Mouse (Mus musculus): ENCODE results near the gene H2-Eb1.

Gene H2-Eb1

DNA sequence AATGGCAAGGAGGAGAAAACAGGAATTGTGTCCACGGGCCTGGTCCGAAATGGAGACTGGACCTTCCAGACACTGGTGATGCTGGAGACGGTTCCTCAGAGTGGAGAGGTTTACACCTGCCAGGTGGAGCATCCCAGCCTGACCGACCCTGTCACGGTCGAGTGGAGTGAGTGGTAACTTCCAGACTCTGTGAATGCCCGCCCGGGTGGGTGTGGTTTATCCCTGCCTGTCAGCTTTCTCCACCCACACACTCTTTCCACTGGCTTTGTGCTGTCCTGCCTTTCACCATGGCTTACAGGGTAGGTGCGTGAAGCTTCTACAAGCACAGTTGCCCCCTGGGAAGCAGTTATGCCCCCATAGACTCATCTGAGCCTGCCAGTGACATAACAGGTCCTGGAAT is 8.6 kb downstream of the H2-Eb1 start:
- no peak for DNase-seq (ENCODE audit: extremely low spot score, low read depth, low spot score)

DNA sequence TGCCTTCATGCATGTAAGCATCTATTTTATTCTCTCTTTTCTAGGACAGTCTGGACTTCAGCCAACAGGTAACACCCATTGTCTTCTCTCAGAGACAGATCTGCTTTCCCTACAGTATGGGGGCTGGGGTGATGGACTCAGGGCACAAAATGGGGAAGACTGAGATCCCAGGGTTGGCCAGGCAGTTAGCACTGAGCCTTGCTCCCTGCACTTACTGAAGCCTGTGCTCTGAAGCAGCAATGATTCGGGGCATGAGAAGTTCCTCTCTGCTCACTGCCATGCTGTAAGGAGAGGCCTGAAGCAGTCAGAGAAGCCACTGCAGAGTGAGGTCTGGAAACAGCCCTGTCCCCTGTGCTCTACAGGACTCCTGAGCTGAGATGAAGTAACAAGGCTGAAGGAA is 9.8 kb downstream of the H2-Eb1 start:
- no peak for DNase-seq (ENCODE audit: extremely low spot score, low read depth, low spot score)

DNA sequence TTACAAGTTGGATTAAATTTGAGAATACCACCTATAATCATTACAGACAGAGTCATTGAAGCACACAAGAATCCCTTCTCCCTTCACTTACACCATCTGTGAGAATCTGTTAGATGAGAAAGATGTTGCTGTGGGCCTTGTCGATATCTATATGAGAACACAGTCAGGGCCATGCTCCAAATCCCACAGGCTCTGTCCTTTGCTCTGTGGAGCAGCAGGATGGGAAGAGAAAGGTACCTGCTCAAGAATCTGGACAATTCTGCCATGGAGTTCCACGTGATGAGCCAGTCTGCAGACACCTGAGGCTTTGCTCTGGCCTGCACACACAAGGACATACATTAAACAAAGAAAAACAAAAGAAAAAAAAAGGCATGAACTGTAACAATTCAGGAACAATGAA is 11.0 kb downstream of the H2-Eb1 start:
- no peak for DNase-seq (ENCODE audit: extremely low spot score, low read depth, low spot score)

DNA sequence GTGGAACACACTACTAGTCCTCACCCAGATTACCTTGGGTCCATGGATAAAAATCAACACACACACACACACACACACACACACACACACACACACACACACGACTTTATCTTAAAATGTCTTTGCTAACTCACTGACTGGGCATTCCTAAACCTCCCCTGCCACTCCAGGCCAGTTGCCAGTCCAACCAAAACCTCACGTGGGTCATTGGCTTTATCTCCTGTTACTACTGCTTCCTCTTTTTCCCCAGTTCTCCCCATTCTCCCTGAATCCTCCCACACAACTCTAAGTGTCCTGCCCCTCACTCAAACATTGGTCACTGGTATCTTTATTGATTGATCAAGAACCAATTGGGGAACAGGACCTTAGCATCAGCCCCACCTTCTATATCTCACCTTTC is 11.6 kb downstream of the H2-Eb1 start:
- no peak for DNase-seq (ENCODE audit: extremely low spot score, low read depth, low spot score)

DNA sequence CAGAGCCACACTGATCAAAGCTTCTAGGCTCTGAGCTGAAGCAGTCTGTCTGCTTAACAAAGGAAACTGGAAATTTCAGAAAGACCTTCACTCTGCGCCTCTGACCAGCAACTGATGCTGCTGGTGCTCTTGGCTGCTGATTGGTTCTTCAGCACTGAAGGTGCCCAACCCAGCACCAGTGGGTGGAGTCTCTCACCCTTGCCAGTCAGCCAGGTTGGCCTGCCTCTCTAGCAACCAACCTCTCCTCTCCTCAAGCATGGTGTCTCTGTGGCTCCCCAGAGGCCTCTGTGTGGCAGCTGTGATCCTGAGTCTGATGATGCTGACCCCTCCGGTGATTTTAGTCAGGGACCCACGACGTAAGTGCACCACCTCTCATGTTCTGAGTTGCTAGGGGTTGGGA is 19.8 kb downstream of the H2-Eb1 start, which contains the start of gene H2-Eb2:
H2-Eb2 (plus strand) TSS at position 230 of the 400 bp plus-strand sequence.
- DNase-seq (ENCODE audit: extremely low spot score, low read depth, low spot score) = no peak

DNA sequence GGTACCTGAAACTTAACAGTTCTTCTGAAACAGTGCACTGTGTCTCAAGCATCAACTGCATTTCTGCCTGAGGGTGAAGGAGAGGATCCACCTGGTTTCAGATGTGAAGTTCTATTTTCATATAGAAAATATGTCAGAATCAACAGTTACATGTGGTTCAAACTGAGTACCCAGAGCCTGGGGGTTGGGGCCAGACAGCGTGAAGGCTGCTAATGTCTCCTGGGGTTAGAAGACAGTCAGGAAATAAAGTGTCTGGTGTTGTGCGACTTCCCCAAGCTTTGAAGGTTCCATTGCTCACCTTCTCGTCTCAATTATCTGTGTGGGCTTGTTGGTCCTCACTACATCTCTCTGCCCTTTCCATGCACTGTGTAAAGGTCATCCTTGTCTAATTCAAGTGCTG is 20.7 kb downstream of the H2-Eb1 start:
- no peak for DNase-seq (ENCODE audit: extremely low spot score, low read depth, low spot score)

DNA sequence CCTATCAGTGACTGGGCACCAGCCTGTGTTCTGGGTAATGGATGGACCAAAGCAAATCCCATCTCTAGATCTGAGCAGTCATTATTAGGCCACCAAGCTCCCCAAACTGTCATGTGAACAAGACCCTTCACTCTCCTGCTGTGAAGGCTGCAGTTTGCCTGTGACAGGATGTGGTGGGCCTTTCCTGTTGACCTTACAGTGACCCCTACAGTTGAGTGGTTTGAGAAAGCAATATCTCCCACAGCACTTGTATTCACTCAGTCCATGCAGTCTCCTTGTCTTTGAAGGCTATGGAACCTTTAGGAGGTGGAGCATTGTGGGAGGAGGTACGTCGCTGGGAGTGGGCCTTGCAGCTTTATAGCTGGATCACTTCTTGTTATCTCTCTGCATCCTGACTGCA is 24.1 kb downstream of the H2-Eb1 start:
- DNase-seq (ENCODE audit: extremely low spot score, low read depth, low spot score) = no peak

DNA sequence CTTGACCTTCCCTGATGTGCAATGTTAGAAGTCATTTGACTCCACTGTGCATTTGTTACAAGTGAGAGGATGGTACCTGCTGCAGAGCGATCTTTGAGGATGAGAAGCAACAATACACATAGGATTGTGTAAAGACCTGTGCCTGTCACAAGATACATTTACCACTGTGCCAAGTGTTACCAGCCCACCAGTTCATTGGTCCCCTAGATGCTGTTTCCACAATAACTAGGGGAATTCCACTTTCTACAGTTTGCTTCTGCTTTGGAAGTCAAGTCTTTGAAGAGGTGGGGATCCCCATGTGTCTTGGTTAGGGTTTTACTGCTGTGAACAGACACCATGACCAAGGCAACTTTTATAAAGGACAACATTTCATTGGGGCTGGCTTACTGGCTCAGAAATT is 25.5 kb downstream of the H2-Eb1 start:
- no peak for DNase-seq (ENCODE audit: extremely low spot score, low read depth, low spot score)

DNA sequence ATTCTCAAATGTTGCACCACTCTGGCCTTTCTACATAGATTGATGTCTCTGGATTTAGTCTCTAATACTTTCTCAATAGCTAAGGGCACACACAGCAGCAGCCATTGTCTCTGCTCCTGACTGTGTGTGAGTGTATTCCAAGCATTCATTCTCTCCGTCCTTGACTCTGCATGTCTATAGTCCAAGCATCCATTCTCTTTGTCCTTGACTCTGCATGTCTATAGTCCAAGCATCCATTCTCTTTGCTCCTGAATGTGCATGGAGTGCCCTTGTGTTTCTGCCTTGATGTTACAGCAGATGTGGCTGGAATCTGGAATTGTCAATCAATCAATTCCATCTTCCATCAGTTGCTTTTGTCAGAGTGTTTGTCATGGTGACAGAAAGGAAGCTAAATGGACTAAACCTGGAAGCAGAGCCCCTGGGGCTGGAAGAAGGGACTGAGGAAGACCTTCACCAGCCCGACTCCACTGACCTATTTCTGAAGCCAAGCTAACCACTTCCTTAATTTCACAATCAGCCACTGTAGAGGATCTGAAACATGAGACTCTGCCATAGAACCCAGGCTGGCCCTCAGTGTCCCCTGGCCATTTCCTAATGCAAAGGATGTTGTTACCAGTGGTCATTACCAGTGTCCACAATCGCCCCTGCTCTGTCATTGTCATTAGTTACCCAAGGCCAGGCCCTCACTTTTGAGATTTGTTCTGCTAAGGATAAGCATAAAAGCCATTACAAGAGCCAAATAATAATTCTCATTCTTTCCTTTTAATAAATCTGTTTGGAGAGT is 35.1 kb downstream of the H2-Eb1 start:
- no peak for DNase-seq (ENCODE audit: extremely low spot score, low read depth, low spot score)

DNA sequence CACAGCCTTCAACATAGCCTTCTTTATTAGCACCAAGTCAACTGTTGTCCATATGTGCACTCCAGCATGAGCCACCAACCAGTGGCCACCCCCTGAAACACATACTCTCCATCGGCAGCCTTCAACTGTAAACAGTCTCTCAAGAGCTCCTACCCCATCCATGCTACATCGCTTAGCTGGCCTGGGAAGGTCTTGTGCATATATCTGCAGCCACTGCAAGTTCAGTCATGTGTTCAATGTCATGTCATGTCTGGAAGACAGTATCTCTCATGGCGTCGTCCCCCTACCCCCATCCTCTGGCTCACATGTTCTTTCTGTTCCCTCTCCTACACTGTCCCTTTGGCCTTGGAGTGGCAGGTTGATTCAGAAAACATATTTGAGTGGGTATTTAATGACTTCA is 39.2 kb downstream of the H2-Eb1 start:
- DNase-seq (ENCODE audit: extremely low spot score, low read depth, low spot score) = no peak

DNA sequence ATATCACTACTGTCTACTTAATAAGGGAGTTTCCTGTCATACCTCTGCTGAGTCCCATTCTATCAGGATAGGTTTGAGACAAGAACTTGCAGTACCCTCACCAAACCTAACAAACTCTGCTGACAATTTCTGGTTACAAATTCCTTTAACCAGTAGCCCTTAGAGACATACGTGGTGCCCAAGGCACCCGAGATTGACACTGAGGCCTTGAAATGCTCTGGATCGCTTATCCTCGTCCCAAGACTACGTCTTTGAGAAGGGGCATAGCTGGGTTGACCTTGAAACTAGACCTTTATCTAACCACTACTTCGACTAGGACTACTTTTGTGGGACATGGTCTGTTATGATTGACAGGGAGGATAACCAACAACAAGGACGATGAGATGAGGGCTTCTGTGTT is 39.8 kb downstream of the H2-Eb1 start:
- no peak for DNase-seq (ENCODE audit: extremely low spot score, low read depth, low spot score)

DNA sequence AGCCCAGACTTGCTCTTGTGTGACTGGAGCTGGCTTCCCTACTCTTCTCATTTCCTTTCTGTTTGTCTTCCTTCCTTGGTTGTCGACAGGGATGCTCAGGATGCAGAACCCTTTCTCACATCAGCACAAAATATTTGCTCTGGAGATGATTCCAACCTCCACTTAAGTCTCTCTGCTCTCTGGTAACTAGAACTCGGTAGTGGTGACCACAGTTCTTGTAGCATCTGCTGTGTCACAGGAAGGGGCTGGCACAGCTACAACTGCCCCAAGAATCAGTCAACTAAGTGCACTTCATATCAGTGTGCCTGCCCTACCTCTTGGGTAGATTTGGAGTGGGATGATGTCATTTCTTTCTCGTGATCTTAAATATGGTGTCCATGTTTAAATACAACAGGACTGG is 40.4 kb downstream of the H2-Eb1 start:
- DNase-seq (ENCODE audit: extremely low spot score, low read depth, low spot score) = no peak

DNA sequence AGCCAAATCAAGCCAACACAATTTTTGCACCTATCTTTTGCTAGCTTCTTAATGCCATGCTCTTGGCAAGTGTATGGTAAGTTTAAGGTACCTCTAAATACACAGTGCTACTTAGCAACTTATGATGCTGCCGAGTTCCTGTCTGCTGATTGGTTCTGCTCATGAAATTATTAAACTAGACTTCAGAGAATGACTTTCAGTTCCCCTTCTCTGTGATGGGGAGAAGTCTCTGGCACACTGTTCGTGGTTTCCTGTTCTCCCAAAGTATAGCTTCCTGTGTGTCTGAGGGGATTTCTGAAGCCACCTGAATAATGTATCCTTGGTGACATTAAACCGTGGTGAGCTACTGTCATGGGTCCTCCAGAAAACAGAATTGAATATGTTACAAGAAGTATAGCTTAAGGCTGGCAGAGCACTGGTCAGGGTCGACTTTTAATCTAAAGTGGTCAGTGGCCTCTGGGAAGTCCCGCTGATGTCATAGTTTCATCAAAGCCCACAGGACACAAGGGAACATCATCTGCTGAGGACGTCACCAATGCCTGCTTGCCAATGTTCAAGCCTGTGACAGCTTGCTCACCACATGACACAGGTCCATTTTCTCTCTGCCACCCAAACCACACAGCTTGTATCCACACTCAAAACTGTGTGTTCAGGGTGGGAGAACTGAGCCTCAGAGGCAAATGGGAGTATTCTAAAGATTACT is 42.1 kb downstream of the H2-Eb1 start:
- no peak for DNase-seq (ENCODE audit: extremely low spot score, low read depth, low spot score)

DNA sequence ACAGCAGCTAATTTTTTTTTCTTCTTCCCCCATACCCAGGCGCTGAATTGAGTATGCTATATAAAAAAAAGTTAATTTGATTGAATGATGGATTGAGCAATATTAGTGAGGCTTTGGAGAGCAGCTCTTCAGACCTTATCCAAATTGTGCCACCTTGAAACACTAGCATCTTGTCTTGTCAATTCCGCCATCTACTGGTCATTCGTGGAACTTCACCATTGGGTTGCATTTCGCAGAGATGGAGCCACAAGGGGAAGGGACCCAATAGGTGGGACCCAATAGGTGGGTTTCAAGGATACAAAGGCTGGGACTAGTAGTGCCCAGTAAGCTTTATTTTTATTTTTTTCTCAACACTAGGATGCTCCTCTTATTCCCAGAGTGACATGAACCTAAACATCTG is 43.8 kb downstream of the H2-Eb1 start:
- peak; percentile 85 for DNase-seq (ENCODE audit: extremely low spot score, low read depth, low spot score)

DNA sequence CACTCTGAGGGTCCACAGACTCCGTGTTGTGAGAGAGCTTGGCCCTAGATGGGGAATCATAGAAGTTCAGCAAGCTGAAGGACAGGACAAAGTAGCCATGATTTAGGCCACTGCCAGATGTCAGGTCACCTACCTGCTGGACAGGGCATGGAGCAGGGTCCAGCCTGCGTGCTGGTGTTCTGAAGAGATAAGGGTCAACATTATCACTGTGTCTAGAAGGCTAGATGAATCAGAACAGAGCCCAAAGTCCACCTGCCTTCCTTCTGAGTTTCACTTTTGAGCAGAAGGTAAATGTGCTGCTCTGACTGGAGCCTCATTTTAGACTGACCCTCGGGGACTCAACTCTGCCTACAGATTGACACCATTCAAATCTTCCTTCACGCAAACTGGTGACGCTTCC is 48.9 kb downstream of the H2-Eb1 start, which contains the start of gene Btnl2:
Btnl2 (plus strand) TSS at position 284 of the 400 bp plus-strand sequence.
- DNase-seq (ENCODE audit: extremely low spot score, low read depth, low spot score) = no peak

DNA sequence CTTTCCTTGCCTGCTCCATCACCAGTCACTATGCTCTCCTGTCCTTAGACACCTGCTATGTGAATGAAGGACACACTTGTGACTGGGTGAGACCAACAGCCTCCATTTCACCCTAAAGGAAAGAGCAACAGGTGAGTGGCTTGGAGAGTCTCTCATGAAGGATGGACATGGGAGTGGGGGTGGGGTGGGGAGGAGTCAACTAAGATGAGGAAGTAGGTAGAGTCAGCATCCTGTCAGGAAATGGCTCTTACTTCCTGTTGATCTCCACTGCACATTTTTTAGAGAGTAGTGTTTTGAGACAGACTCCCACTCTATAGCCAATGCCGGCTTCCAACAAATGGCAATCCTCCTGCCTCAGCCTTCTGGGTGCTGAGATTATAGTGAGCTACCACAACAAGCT is 49.3 kb downstream of the H2-Eb1 start:
- DNase-seq (ENCODE audit: extremely low spot score, low read depth, low spot score) = no peak

DNA sequence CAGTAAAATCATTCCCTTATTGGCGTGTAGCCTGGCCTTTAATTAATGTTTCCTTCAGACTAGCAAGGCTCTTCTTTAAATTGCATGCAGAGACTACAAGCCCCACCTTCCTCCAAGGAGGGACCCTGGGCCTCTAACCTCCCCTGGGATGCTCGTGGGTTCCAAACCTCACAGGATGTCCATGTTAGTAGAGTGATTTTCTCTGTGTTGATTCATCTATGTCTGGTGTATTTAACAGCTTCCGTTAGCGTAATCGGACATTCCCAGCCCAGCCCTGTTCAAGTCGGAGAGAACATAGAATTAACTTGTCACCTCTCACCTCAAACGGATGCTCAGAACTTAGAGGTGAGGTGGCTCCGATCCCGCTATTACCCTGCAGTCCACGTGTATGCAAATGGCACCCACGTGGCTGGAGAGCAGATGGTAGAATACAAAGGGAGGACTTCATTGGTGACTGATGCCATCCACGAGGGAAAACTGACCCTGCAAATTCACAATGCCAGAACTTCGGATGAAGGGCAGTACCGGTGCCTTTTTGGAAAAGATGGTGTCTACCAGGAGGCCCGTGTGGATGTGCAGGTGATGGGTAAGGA is 57.4 kb downstream of the H2-Eb1 start:
- no peak for DNase-seq (ENCODE audit: extremely low spot score, low read depth, low spot score)

DNA sequence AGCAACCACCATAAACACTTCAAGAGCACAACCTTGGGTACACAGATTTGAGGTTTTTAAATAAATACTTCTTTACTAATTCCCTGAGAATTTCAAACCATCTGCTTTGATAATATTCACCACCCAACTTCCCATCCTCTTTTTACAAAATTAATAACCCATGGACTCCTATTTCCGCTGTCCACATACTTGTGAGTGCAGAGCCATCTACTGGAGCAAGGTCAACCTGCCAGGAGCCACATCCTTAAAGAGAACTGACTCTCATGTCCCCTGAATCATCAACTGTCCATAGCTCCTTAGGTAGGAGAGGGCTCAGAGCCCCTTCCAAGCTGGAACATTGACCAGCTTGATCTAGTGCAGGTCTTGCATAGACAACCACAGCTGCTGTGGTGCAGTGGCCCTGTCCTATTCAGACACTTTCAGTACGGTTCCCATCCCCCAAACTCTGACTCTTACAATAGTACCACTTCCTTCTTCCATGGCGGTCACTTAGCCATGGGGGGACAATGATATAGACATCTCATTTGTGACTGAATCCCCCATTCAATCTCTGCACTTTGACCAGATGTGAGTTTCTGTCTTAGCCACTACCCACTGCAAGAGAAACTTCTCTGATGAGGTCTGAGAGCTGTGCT is 58.1 kb downstream of the H2-Eb1 start:
- no peak for DNase-seq (ENCODE audit: extremely low spot score, low read depth, low spot score)

DNA sequence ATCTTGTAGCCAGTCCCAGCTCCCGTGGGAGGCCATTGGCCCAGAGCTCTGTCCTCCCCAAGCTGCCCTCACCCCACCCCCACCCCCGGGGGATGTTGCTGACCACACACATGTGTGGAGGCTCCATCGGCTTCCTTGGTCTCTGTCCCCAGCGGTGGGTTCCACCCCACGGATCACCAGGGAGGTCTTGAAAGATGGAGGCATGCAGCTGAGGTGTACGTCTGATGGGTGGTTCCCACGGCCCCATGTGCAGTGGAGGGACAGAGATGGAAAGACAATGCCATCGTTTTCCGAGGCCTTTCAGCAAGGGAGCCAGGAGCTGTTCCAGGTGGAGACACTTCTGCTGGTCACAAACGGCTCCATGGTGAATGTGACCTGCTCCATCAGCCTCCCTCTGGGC is 59.4 kb downstream of the H2-Eb1 start:
- no peak for DNase-seq (ENCODE audit: extremely low spot score, low read depth, low spot score)

All from hindlimb bud, embryonic 11.5 days (tissue).